ENCODE assay signal across 22 mouse cellular contexts in the genomic region with DNA sequence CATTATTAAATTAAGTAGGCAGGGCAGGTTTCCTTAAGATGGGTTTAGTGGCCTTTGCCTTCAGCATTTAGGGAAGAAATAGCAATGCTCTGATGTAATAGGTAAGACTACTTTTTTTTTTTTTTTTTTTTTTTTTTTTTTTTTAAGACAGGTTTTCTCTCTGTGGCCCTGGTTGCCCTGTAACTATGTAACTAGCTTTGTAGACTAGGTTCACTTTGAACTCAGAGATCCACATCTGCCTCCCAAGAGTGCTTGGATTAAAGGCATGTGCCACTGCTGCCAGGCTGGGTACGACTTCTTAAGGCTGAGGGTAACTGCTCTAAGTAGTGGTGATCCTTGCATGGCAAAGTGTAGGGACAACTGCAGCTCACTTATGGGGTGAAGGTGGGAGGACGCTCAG. TPM values are rescaled to one million over a fixed set of nuclear protein-coding genes. Genes with fewer than 3 reads are reported as not detected.
DNase-seq lines count a peak whose midpoint lies in the region; ATAC-seq and TF ChIP-seq lines count a peak whose summit lies in the region.
"Had no signal": no experiment of that assay in that cellular context is flagged by ENCODE, and none has a peak within 500 bp of the region (broad histone marks: within the 10 kb centered on the region; RNA-seq: fewer than 3 reads in every experiment).

No protein-coding gene starts in this region.

- TF ChIP-seq CTCF in bone marrow, adult 2 months (IDR thresholded peaks at IDR 0.05; ENCODE audit: control insufficient read depth, insufficient read depth, low read length), result no peak

- no peak for ATAC-seq in kidney, embryonic 16.5 days (ENCODE audit: low FRiP score, low TSS enrichment)
- no peak for ATAC-seq in limb, embryonic 13.5 days (ENCODE audit: low FRiP score, low read depth)
- ATAC-seq: forebrain, embryonic 14.5 days; inflammation-experienced regulatory T-cells, adult 6 months; midbrain, embryonic 15.5 days had no signal

- WGBS in kidney, embryonic 16.5 days, result 75% methylated on average over 2 of the region's 2 CpGs
- WGBS in bone marrow, adult 2 months, result 75% methylated on average over 2 of the region's 2 CpGs
- 73% methylated on average over 2 of the region's 2 CpGs for WGBS in limb, embryonic 13.5 days

- no peak for DNase-seq in kidney, postnatal 10 days
- no peak for DNase-seq in ES-E14 (ENCODE audit: low read depth, low spot score)
- no peak for DNase-seq in adrenal gland, adult 8-10 months
- DNase-seq in adrenal gland, adult 18-20 months (ENCODE audit: low spot score in 2 of 2), result no peak
- DNase-seq: adrenal gland, postnatal 36 days; cerebellum, adult 11-12 months; cerebellum, postnatal 14 days; heart, postnatal 4 days; liver, embryonic 13.5 days; lung, embryonic 14.5 days; thymus, postnatal 25 days had no signal

- H3K4me3 ChIP-seq in kidney, embryonic 16.5 days (ENCODE audit: low read length), result no peak overlapping the region
- no peak overlapping the region for H3K4me3 ChIP-seq in ES-E14 (ENCODE audit: insufficient read depth in 1 of 2, low read depth in 1 of 2, low read length in 2 of 2, poor library complexity in 1 of 2, severe bottlenecking in 1 of 2)
- H3K4me3 ChIP-seq in bone marrow, adult 2 months (replicated peaks; ENCODE audit: control insufficient read depth, low read depth, low read length), result peak overlapping the region; percentile 39
- H3K4me3 ChIP-seq in limb, embryonic 13.5 days, result no peak overlapping the region
- H3K4me3 ChIP-seq: limb, embryonic 12.5 days; midbrain, embryonic 15.5 days; stomach, embryonic 15.5 days had no signal

- H3K27me3 ChIP-seq in kidney, embryonic 16.5 days (ENCODE audit: insufficient read depth, low read length), result no peaks in the 10 kb centered on the region
- H3K27me3 ChIP-seq in limb, embryonic 13.5 days, result no peaks in the 10 kb centered on the region
- H3K27me3 ChIP-seq: embryonic facial prominence, embryonic 13.5 days; limb, embryonic 12.5 days; liver, embryonic 13.5 days; midbrain, embryonic 15.5 days; stomach, embryonic 15.5 days had no signal

- H3K27ac ChIP-seq in kidney, embryonic 16.5 days (ENCODE audit: low read length), result no peak overlapping the region
- H3K27ac ChIP-seq in ES-E14 (ENCODE audit: insufficient read depth, low read depth, low read length, poor library complexity, severe bottlenecking), result no peak overlapping the region
- H3K27ac ChIP-seq in bone marrow, adult 2 months (ENCODE audit: control insufficient read depth, insufficient read depth, low read depth, low read length, poor library complexity), result no peak overlapping the region
- H3K27ac ChIP-seq in limb, embryonic 13.5 days, result no peak overlapping the region
- H3K27ac ChIP-seq: embryonic facial prominence, embryonic 13.5 days; heart, embryonic 10.5 days; hindbrain, embryonic 14.5 days; limb, embryonic 12.5 days; liver, embryonic 13.5 days; midbrain, embryonic 15.5 days; stomach, embryonic 15.5 days had no signal

- no peaks in the 10 kb centered on the region for H3K9me3 ChIP-seq in kidney, embryonic 16.5 days (ENCODE audit: low read length)
- no peaks in the 10 kb centered on the region for H3K9me3 ChIP-seq in ES-E14 (ENCODE audit: control insufficient read depth, insufficient read depth, low read depth, low read length)
- H3K9me3 ChIP-seq in limb, embryonic 13.5 days, result no peaks in the 10 kb centered on the region
- H3K9me3 ChIP-seq: embryonic facial prominence, embryonic 13.5 days; heart, embryonic 10.5 days; limb, embryonic 12.5 days; liver, embryonic 13.5 days; midbrain, embryonic 15.5 days; stomach, embryonic 15.5 days had no signal

- TF ChIP-seq POLR2A in bone marrow, adult 2 months (IDR thresholded peaks at IDR 0.05; ENCODE audit: borderline replicate concordance, control insufficient read depth, low read depth, low read length), result no peak

- no peak overlapping the region for H3K9ac ChIP-seq in kidney, embryonic 16.5 days (replicated peaks; ENCODE audit: low read length)
- no peak overlapping the region for H3K9ac ChIP-seq in ES-E14 (ENCODE audit: insufficient read depth, low read depth, low read length, poor library complexity, severe bottlenecking)
- H3K9ac ChIP-seq in limb, embryonic 13.5 days, result no peak overlapping the region
- H3K9ac ChIP-seq: hindbrain, embryonic 14.5 days; limb, embryonic 12.5 days; liver, embryonic 13.5 days; lung, embryonic 14.5 days; midbrain, embryonic 15.5 days; stomach, embryonic 15.5 days had no signal

- H3K4me1 ChIP-seq in kidney, embryonic 16.5 days (ENCODE audit: insufficient read depth, low read length), result peaks cover 32% of the 10 kb centered on the region
- peaks cover 4 to 6% of the 10 kb centered on the region in 2 experiments; a peak in 3 of 4 replicates for H3K4me1 ChIP-seq in ES-E14 (ENCODE audit: control insufficient read depth in 2 of 2, insufficient read depth in 2 of 2, low read length in 2 of 2, poor library complexity in 1 of 2)
- H3K4me1 ChIP-seq in bone marrow, adult 2 months (ENCODE audit: control insufficient read depth, insufficient read depth, low read length), result peaks cover 7% of the 10 kb centered on the region; the same call in 1 of the 2 replicates
- H3K4me1 ChIP-seq in limb, embryonic 13.5 days, result peaks cover 46% of the 10 kb centered on the region

- in situ Hi-C loops in ES-E14 (cut with MboI; ENCODE audit: low sequenced_read_pairs in 2 of 2, unreplicated experiment in 2 of 2), result no loop called here

- H3K4me2 ChIP-seq in kidney, embryonic 16.5 days (replicated peaks; ENCODE audit: low read depth, low read length), result peak overlapping the region; percentile 60; the same call in 1 of the 2 replicates
- 0 out of 2 replicates have a peak overlapping the region, but pooled peaks have one; percentile 82 for H3K4me2 ChIP-seq in limb, embryonic 13.5 days (replicated peaks)
- H3K4me2 ChIP-seq: midbrain, embryonic 15.5 days had no signal

- H3K36me3 ChIP-seq in kidney, embryonic 16.5 days (ENCODE audit: insufficient read depth, low read length), result no peaks in the 10 kb centered on the region
- H3K36me3 ChIP-seq in ES-E14 (ENCODE audit: control insufficient read depth, insufficient read depth, low read length, poor library complexity, severe bottlenecking), result peaks cover 3% of the 10 kb centered on the region; the same call in 1 of the 2 replicates
- no peaks in the 10 kb centered on the region for H3K36me3 ChIP-seq in limb, embryonic 13.5 days
- H3K36me3 ChIP-seq: embryonic facial prominence, embryonic 13.5 days; heart, embryonic 10.5 days; limb, embryonic 12.5 days; liver, embryonic 13.5 days; midbrain, embryonic 15.5 days; stomach, embryonic 15.5 days had no signal

TF ChIP-seq in ES-E14, 5 proteins besides CTCF, POLR2A, EP300 and RAD21:
- peak; percentile 68 for TF ChIP-seq ZNF384 (IDR thresholded peaks at IDR 0.05; ENCODE audit: low read depth, low read length)
- TF ChIP-seq HCFC1 (IDR thresholded peaks at IDR 0.05; ENCODE audit: borderline replicate concordance, insufficient read depth, low read length), result no peak

RNA-seq across cellular contexts. Expression of a gene that starts 2.5 kb away (rescaled TPM):
- polyA plus RNA-seq in kidney, embryonic 16.5 days (2015; fragmentation: Nextera tagmentation; extraction: Ambion mirVana), result 39.2 and 40.0 TPM in 2 replicates
- total RNA-seq in ES-E14 (2012; rRNA removed), result 74.6 and 101 TPM in 2 replicates
- 12.9 and 14.3 TPM in 2 replicates for polyA plus RNA-seq in bone marrow, adult 2 months (2011; ENCODE audit: insufficient read depth, insufficient read length, low replicate concordance, missing spikeins)
- 30.7 and 37.9 TPM in 2 replicates for polyA plus RNA-seq in limb, embryonic 13.5 days (2015; fragmentation: Nextera tagmentation; extraction: Ambion mirVana)
- total RNA-seq in adrenal gland, adult 8-10 months (2022), result 10 to 100 TPM; 36.7 to 39.1 (median 39.1) TPM
- total RNA-seq in adrenal gland, adult 18-20 months (2021), result 10 to 100 TPM; 28.4 to 34.1 TPM
